Mouse (Mus musculus) fat pad, adult 2 months (tissue): ENCODE measurements around the gene Cep57.
"Not testable (repeated sequence)": the region's sequence is repeated elsewhere in the genome, so short reads cannot be mapped to it uniquely, and the experiment has no call there.

ENCODE experiments used
- DNase-seq: peaks from one replicate; pipeline ENCODE4 v3.0.0-alpha.2; 2011; ENCODE audit warnings: low read depth, low spot score; ENCODE audit errors: extremely low read depth

Gene Cep57

DNA sequence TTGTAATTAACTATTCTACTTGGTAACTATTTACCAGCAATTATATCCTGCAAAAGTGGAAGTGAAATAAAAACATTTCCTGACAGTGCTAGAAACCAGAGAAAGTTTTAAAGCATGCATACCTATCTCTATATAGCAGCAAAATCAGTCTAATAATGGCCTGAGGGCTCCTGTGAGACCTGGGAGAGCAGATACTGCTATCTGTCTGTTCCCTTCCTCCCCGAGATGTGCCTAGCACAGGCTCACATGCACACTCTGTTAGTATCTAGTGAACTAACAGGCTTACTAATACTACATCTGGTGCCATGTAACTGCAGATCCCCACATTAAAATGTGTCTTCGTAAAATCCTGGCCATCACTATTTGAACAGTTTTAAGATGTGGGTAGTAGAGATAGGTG lies 32.2 kb downstream of the Cep57 start:
- no peak for DNase-seq

- no peak for DNase-seq
Observed at GRCm38 (mm10) chr9:13794302-13794701, 32.6 kb downstream of the Cep57 start.

- DNase-seq: not testable (repeated sequence)
Observed at GRCm38 (mm10) chr9:13790864-13791263, 36.0 kb downstream of the Cep57 start.

DNA sequence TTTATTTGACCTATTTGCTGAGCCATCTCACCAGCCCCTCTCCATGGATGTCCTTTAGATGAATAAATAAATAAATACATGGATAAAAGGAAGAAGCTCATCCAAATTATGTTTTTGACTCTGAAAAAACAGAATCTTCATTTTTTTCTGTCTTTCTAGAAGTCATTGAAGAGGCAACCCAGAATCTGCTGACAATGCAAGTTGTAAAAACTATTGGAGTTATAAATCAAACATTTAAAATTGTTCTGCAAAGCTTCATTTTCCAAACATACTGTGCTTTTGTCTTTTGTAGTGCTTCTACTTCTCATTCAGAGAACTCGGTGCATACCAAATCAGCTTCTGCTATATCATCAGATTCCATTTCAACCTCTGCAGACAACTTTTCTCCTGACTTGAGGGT lies 44.9 kb downstream of the Cep57 start:
- DNase-seq: no peak

DNA sequence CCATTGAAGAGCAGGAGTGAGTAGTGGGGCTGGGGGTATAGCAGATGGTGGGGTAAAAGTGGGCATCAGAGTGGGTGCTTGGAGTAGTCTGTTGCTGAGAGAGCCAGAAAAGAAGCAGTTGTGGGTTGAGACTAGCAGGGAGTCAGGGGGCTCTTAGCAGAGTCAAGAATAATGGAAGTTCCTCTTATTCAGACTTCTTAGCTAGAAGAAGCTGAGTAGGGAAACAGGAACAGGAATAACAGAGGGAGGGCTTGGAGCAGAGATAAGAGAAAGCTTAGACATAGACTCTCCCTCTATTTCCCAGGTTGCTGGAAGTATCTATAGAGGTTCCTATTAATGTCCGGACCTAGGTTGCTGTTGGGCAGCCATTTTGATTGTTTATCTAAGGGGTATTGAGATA lies 52.2 kb downstream of the Cep57 start:
- no peak for DNase-seq

GRCm38 (mm10) chr9:13766570-13766969 lies 60.3 kb downstream of the Cep57 start:
- no peak for DNase-seq

DNA sequence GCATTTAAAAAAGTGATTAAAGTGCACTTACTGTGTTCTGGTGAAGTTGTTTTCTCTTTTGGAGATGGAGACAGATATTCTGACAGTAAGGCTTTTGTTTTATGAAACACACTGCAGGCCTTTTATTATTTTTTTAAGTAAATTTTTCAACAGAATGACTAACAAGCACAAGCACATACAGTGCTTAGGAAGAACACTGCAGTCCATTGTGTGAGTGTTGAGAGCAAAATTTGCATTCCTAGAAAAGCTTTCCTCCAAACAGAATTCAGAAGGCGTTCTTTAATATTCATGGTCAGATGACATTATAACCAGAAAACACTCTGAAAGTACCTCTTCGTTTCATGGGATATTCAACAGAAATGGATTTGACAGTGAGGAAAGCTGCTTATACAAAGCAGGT lies 61.3 kb downstream of the Cep57 start:
- DNase-seq: no peak

DNA sequence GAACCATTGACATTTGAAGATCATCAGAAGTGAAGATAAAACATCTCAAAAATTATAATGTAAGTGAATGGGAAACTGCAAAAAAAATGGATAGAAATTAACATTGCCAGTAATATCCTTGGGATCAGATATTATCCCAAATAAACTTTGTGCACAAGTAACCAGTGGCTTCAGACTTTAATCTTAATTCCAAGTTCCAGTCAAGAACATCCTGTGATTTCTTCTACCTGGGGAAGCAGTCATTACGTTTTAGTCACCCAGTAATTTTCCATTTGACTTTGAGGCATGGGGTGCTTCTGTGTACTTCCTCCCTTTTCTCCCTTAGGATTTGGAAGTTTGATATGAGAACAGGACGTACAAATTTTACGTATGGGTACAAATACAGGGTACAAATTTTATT lies 66.5 kb downstream of the Cep57 start:
- no peak for DNase-seq
